Mouse (Mus musculus) liver, embryonic 12.5 days (tissue): Measurements from ENCODE around the gene Kdm4d. TPM values are rescaled to one million over a fixed set of nuclear protein-coding genes. Genes with fewer than 3 reads are reported as not detected.

Experiments
- ATAC-seq: fragments of 200-750 bp; cut with Nextera tagmentation; 2 replicates; pipeline ENCODE4 v1.8.0; 2017; ENCODE audit warnings: moderate number of reproducible peaks, mild to moderate bottlenecking, moderate library complexity
- H3K27ac ChIP-seq: fragments of 300-500 bp; sonication (generic); 2 replicates; pipeline ENCODE4 v1.5.1; 2016; ENCODE audit warnings: mild to moderate bottlenecking
- H3K27me3 ChIP-seq: fragments of 300-500 bp; sonication (generic); replicated peaks from 2 replicates; pipeline ENCODE4 v1.6.1; 2016; ENCODE audit warnings: mild to moderate bottlenecking, moderate library complexity
- H3K36me3 ChIP-seq: fragments of 300-500 bp; sonication (generic); 2 replicates; pipeline ENCODE4 v1.6.1; 2016; ENCODE audit warnings: mild to moderate bottlenecking, moderate library complexity
- H3K4me1 ChIP-seq: fragments of 300-500 bp; sonication (generic); 2 replicates; pipeline ENCODE4 v1.6.1; 2016
- H3K4me2 ChIP-seq: fragments of 300-500 bp; sonication (generic); 2 replicates; pipeline ENCODE4 v1.6.1; 2016; ENCODE audit warnings: mild to moderate bottlenecking, moderate library complexity
- H3K4me3 ChIP-seq: fragments of 300-500 bp; sonication (generic); 2 replicates; pipeline ENCODE4 v1.5.1; 2016; ENCODE audit warnings: mild to moderate bottlenecking, moderate library complexity
- H3K9ac ChIP-seq: fragments of 300-500 bp; sonication (generic); 2 replicates; pipeline ENCODE4 v1.6.1; 2016; ENCODE audit warnings: mild to moderate bottlenecking, moderate library complexity
- H3K9me3 ChIP-seq: fragments of 300-500 bp; sonication (generic); replicated peaks from 2 replicates; pipeline ENCODE4 v1.6.1; 2016; ENCODE audit warnings: mild to moderate bottlenecking, moderate library complexity
- WGBS: fragments of 180-500 bp; shearing (Covaris S2); methylation state at CpG from one replicate; pipeline ENCODE4 v1.1.7; 2016; ENCODE audit not compliant: insufficient replicate concordance; 5-methylcytosine and 5-hydroxymethylcytosine counted together
- polyA plus RNA-seq: library from polyadenylated mRNA; unstranded; fragments of >200 nt; fragmentation: Nextera tagmentation; extraction: Ambion mirVana; gene quantifications from 2 replicates; pipeline ENCODE4 v1.2.1, GENCODE M21; 2016

Gene Kdm4d
- 0.10 TPM in 2 replicates for polyA plus RNA-seq

GRCm38 (mm10) chr9:14500023-14500915 lies at the start of gene Kdm4d, which contains the start of gene Cwc15:
Gene Kdm4d, minus strand, starts transcription at chr9:14500482.
Gene Cwc15, plus strand, starts transcription at chr9:14500617.
- Histone ChIP-seq H3K4me2 (peak within 1 kb of the TSS; percentile 80), H3K4me3 (peak within 1 kb of the TSS; percentile 95), H3K4me1 (peaks cover 16% of the 10 kb centered on the region), H3K27me3 (no peaks in the 10 kb centered on the region), H3K27ac (peak within 1 kb of the TSS; percentile 68), H3K9ac (peak within 1 kb of the TSS; percentile 85), H3K36me3 (peaks cover 31% of the 10 kb centered on the region), H3K9me3 (no peaks in the 10 kb centered on the region)
- 1% methylated on average over 59 of the region's 59 CpGs for WGBS
- ATAC-seq = peak; percentile 98

- no peaks in the 10 kb centered on the region for H3K4me1 ChIP-seq
- H3K4me3 ChIP-seq = no peak overlapping the region
- no peak for ATAC-seq
- 64% methylated on average over 11 of the region's 11 CpGs for WGBS
- H3K27ac ChIP-seq = no peak overlapping the region
- H3K36me3 ChIP-seq = peaks cover 34% of the 10 kb centered on the region
- H3K4me2 ChIP-seq = no peak overlapping the region
- no peaks in the 10 kb centered on the region for H3K9me3 ChIP-seq
- H3K9ac ChIP-seq = no peak overlapping the region
- H3K27me3 ChIP-seq = no peaks in the 10 kb centered on the region
Observed at GRCm38 (mm10) chr9:14548366-14548761, 48.1 kb upstream of the Kdm4d start.

- H3K4me2 ChIP-seq = no peak overlapping the region
- no peaks in the 10 kb centered on the region for H3K4me1 ChIP-seq
- peaks cover 34% of the 10 kb centered on the region for H3K36me3 ChIP-seq
- 63% methylated on average over 12 of the region's 12 CpGs for WGBS
- no peak overlapping the region for H3K27ac ChIP-seq
- no peaks in the 10 kb centered on the region for H3K27me3 ChIP-seq
- no peak for ATAC-seq
- no peaks in the 10 kb centered on the region for H3K9me3 ChIP-seq
- no peak overlapping the region for H3K9ac ChIP-seq
- no peak overlapping the region for H3K4me3 ChIP-seq
Observed at GRCm38 (mm10) chr9:14547584-14548365, 47.5 kb upstream of the Kdm4d start.

- Histone ChIP-seq H3K36me3 (peaks cover 20% of the 10 kb centered on the region), H3K27me3 (no peaks in the 10 kb centered on the region), H3K4me1 (no peaks in the 10 kb centered on the region), H3K9me3 (no peaks in the 10 kb centered on the region), H3K27ac (no peak overlapping the region), H3K4me3 (no peak overlapping the region), H3K4me2 (no peak overlapping the region), H3K9ac (no peak overlapping the region)
- ATAC-seq = peak; percentile 18; the same call in 1 of the 2 replicates
- 42% methylated on average over 9 of the region's 9 CpGs for WGBS
Observed at GRCm38 (mm10) chr9:14544034-14544757, 43.9 kb upstream of the Kdm4d start.

- Histone ChIP-seq H3K4me3 (no peak overlapping the region), H3K4me2 (no peak overlapping the region), H3K9ac (no peak overlapping the region), H3K27me3 (no peaks in the 10 kb centered on the region), H3K36me3 (no peaks in the 10 kb centered on the region), H3K4me1 (no peaks in the 10 kb centered on the region), H3K9me3 (no peaks in the 10 kb centered on the region), H3K27ac (no peak overlapping the region)
- 65% methylated on average over 9 of the region's 9 CpGs for WGBS
- ATAC-seq = no peak
Observed at GRCm38 (mm10) chr9:14534833-14535456, 34.7 kb upstream of the Kdm4d start.

GRCm38 (mm10) chr9:14533659-14534058 lies 33.4 kb upstream of the Kdm4d start:
- no peaks in the 10 kb centered on the region for H3K36me3 ChIP-seq
- H3K9ac ChIP-seq = no peak overlapping the region
- no peaks in the 10 kb centered on the region for H3K4me1 ChIP-seq
- no peaks in the 10 kb centered on the region for H3K9me3 ChIP-seq
- H3K4me2 ChIP-seq = no peak overlapping the region
- H3K27me3 ChIP-seq = no peaks in the 10 kb centered on the region
- ATAC-seq = no peak
- H3K4me3 ChIP-seq = no peak overlapping the region
- H3K27ac ChIP-seq = no peak overlapping the region
- 64% methylated on average over 2 of the region's 2 CpGs for WGBS

- ATAC-seq = no peak
- no peaks in the 10 kb centered on the region for H3K9me3 ChIP-seq
Observed at GRCm38 (mm10) chr9:14532283-14532682, 32.0 kb upstream of the Kdm4d start.

GRCm38 (mm10) chr9:14530004-14530403 lies 29.7 kb upstream of the Kdm4d start:
- Histone ChIP-seq H3K36me3 (no peaks in the 10 kb centered on the region), H3K27me3 (no peaks in the 10 kb centered on the region), H3K4me1 (no peaks in the 10 kb centered on the region), H3K27ac (no peak overlapping the region), H3K4me3 (no peak overlapping the region), H3K9ac (no peak overlapping the region), H3K4me2 (no peak overlapping the region), H3K9me3 (no peaks in the 10 kb centered on the region)
- WGBS = 61% methylated on average over 5 of the region's 5 CpGs
- peak; percentile 63 for ATAC-seq

More at GRCm38 (mm10) chr9:14532283-14532682, 32.0 kb upstream of the Kdm4d start:
- H3K27me3 ChIP-seq = no peaks in the 10 kb centered on the region
- WGBS = 58% methylated on average over 3 of the region's 3 CpGs
- H3K4me2 ChIP-seq = no peak overlapping the region
- H3K27ac ChIP-seq = no peak overlapping the region
- no peak overlapping the region for H3K4me3 ChIP-seq
- no peaks in the 10 kb centered on the region for H3K4me1 ChIP-seq
- no peak overlapping the region for H3K9ac ChIP-seq
- no peaks in the 10 kb centered on the region for H3K36me3 ChIP-seq

- ATAC-seq = 0 out of 2 replicates have a peak, but pooled peaks have one; percentile 42
- Histone ChIP-seq H3K4me1 (no peaks in the 10 kb centered on the region), H3K36me3 (no peaks in the 10 kb centered on the region), H3K4me2 (no peak overlapping the region), H3K27ac (no peak overlapping the region), H3K9ac (no peak overlapping the region), H3K9me3 (no peaks in the 10 kb centered on the region), H3K4me3 (no peak overlapping the region), H3K27me3 (no peaks in the 10 kb centered on the region)
- 8% methylated on average over 4 of the region's 4 CpGs for WGBS
Observed at GRCm38 (mm10) chr9:14523408-14524043, 23.2 kb upstream of the Kdm4d start.

GRCm38 (mm10) chr9:14521695-14522094 lies 21.4 kb upstream of the Kdm4d start:
- Histone ChIP-seq H3K9ac (no peak overlapping the region), H3K4me3 (no peak overlapping the region), H3K9me3 (no peaks in the 10 kb centered on the region), H3K4me1 (no peaks in the 10 kb centered on the region), H3K4me2 (no peak overlapping the region), H3K36me3 (no peaks in the 10 kb centered on the region), H3K27ac (no peak overlapping the region), H3K27me3 (no peaks in the 10 kb centered on the region)
- ATAC-seq = no peak
- 31% methylated on average over 2 of the region's 2 CpGs for WGBS
